Mouse (Mus musculus) midbrain, postnatal 0 days (tissue): Measurements from ENCODE around the gene Hook1. TPM values are rescaled to one million over a fixed set of nuclear protein-coding genes. Genes with fewer than 3 reads are reported as not detected.

Experiments used
- ATAC-seq: fragments of 200-750 bp; cut with Nextera tagmentation; 2 replicates; pipeline ENCODE4 v1.8.0; 2017; ENCODE audit warnings: moderate number of reproducible peaks, mild to moderate bottlenecking, moderate TSS enrichment, moderate library complexity; ENCODE audit not compliant: low FRiP score
- DNase-seq: peaks from one replicate; pipeline ENCODE4 v3.0.0-alpha.2; 2015; ENCODE audit warnings: low spot score
- H3K27ac ChIP-seq: fragments of 300-500 bp; sonication (generic); 2 replicates; pipeline ENCODE4 v1.5.1; 2014; ENCODE audit warnings: low read depth, mild to moderate bottlenecking, low read length, mixed read lengths
- H3K27me3 ChIP-seq: fragments of 300-500 bp; sonication (generic); 2 replicates; pipeline ENCODE4 v1.6.1; 2014; ENCODE audit warnings: low read length, control low read depth, mixed read lengths; ENCODE audit not compliant: insufficient read depth
- H3K36me3 ChIP-seq: fragments of 300-500 bp; sonication (generic); 2 replicates; pipeline ENCODE4 v1.6.1; 2014; ENCODE audit warnings: low read length, control low read depth, mixed read lengths; ENCODE audit not compliant: insufficient read depth
- H3K4me1 ChIP-seq: fragments of 300-500 bp; sonication (generic); 2 replicates; pipeline ENCODE4 v1.6.1; 2014; ENCODE audit warnings: mild to moderate bottlenecking, control low read depth, antibody characterized with exemption, low read length, mixed read lengths; ENCODE audit not compliant: insufficient read depth
- H3K4me2 ChIP-seq: fragments of 300-500 bp; sonication (generic); 2 replicates; pipeline ENCODE4 v1.6.1; 2014; ENCODE audit warnings: low read depth, mild to moderate bottlenecking, low read length, mixed read lengths; ENCODE audit not compliant: poor library complexity, severe bottlenecking
- H3K4me3 ChIP-seq: fragments of 300-500 bp; sonication (generic); 2 replicates; pipeline ENCODE4 v1.5.1; 2014; ENCODE audit warnings: low read depth, mild to moderate bottlenecking, low read length, moderate library complexity
- H3K9ac ChIP-seq: fragments of 300-500 bp; sonication (generic); replicated peaks from 2 replicates; pipeline ENCODE4 v1.6.1; 2014; ENCODE audit warnings: mild to moderate bottlenecking, low read length, moderate library complexity, mixed read lengths; ENCODE audit not compliant: poor library complexity, severe bottlenecking
- H3K9me3 ChIP-seq: fragments of 300-500 bp; sonication (generic); 2 replicates; pipeline ENCODE4 v1.6.1; 2016; ENCODE audit warnings: low read length, control low read depth
- CTCF ChIP-seq: IDR thresholded peaks from 2 replicates; pipeline ENCODE4 v1.5.1; 2016; ENCODE audit warnings: antibody characterized with exemption, mild to moderate bottlenecking
- WGBS: fragments of 180-500 bp; shearing (Covaris S2); extraction: QIAGEN DNeasy Blood & Tissue Kit; methylation state at CpG from one replicate; pipeline ENCODE4 v1.1.7; 2014; 5-methylcytosine and 5-hydroxymethylcytosine counted together
- polyA plus RNA-seq: library from polyadenylated mRNA; unstranded; fragments of >200 nt; fragmentation: Nextera tagmentation; extraction: Ambion mirVana; gene quantifications from 2 replicates; pipeline ENCODE4 v1.2.1, GENCODE M21; 2015
- total RNA-seq: library from RNA; depleted of rRNA; stranded (reverse); fragments of >200 nt; gene quantifications from 2 replicates; pipeline ENCODE4 v1.2.3, GENCODE M21; 2014; rRNA removed

Hook1 gene
- total and polyA plus RNA-seq, 2 experiments from 2014 or later = 34.7 to 78.6 TPM

- Histone ChIP-seq H3K4me1 (no peaks in the 10 kb centered on the region), H3K4me2 (no peak overlapping the region), H3K9ac (no peak overlapping the region), H3K36me3 (no peaks in the 10 kb centered on the region), H3K27ac (no peak overlapping the region), H3K27me3 (no peaks in the 10 kb centered on the region), H3K4me3 (no peak overlapping the region), H3K9me3 (no peaks in the 10 kb centered on the region)
- no peak for TF ChIP-seq CTCF
- DNase-seq (no peak), ATAC-seq (no peak)
- 86% methylated on average over 2 of the region's 2 CpGs for WGBS
Measured at GRCm38 (mm10) chr4:96062045-96062444, 95.0 kb downstream of the Hook1 start.

Other genes starting within 250 kb of the Hook1 start
- gene Cyp2j13, start 110.3 kb downstream of the Hook1 start, total RNA-seq = not detected in 2 replicates
- gene Cyp2j13, start 110.3 kb downstream of the Hook1 start, polyA plus RNA-seq = not detected in 2 replicates
- not detected in 2 replicates for gene Cyp2j12, start 173.9 kb downstream of the Hook1 start, total RNA-seq
- gene Cyp2j12, start 173.9 kb downstream of the Hook1 start, polyA plus RNA-seq = not detected in 2 replicates